Mouse (Mus musculus) kidney, postnatal 36 days (tissue): ENCODE measurements at regions not wholly inside any gene's neighbourhood (a gene's known extent, or its start where the extent isn't known, plus 50 kb on each side); places are given as distances from the start of the nearest gene placed in this dataset.

ENCODE experiments used
- DNase-seq, 2 experiments: peaks; one replicate each; pipeline ENCODE4 v3.0.0; 2021 to 2022; ENCODE audit warnings: mixed read lengths in 2 of 2

- DNase-seq, result no peak
These were observed 111.1 kb downstream of the Ccdc71l start for GRCm38 (mm10) chr12:32489415-32490139.

- no peak for DNase-seq
These were observed 125.7 kb downstream of the Ccdc71l start for GRCm38 (mm10) chr12:32504196-32504595.

GRCm38 (mm10) chr12:32508671-32509070 is 130.2 kb downstream of the Ccdc71l start:
- no peak for DNase-seq

GRCm38 (mm10) chr12:32525586-32525985 is 147.1 kb downstream of the Ccdc71l start:
- no peak for DNase-seq

- no peak for DNase-seq
These were observed 152.7 kb downstream of the Ccdc71l start for GRCm38 (mm10) chr12:32531216-32531615.

- peak; percentile 21 to 37 for DNase-seq
These were observed 155.1 kb downstream of the Ccdc71l start for GRCm38 (mm10) chr12:32533641-32534040.

GRCm38 (mm10) chr12:32545466-32545865 is 167.0 kb downstream of the Ccdc71l start:
- DNase-seq, result no peak

GRCm38 (mm10) chr12:32546356-32546755 is 167.9 kb downstream of the Ccdc71l start:
- DNase-seq, result no peak

- DNase-seq, result no peak
These were observed 175.3 kb downstream of the Ccdc71l start for GRCm38 (mm10) chr12:32553793-32554192.

- DNase-seq, result no peak
These were observed 189.3 kb downstream of the Ccdc71l start for GRCm38 (mm10) chr12:32567777-32568176.

- no peak for DNase-seq
These were observed 202.8 kb downstream of the Ccdc71l start for GRCm38 (mm10) chr12:32581304-32581703.

- DNase-seq, result no peak
These were observed 217.1 kb upstream of the Nampt start for GRCm38 (mm10) chr12:32602131-32602815.

GRCm38 (mm10) chr12:32605353-32605752 is 214.0 kb upstream of the Nampt start:
- peak in 1 of 2 experiments; percentile 9 for DNase-seq

GRCm38 (mm10) chr12:32615000-32615399 is 204.3 kb upstream of the Nampt start:
- DNase-seq, result no peak

GRCm38 (mm10) chr12:32616086-32616485 is 203.3 kb upstream of the Nampt start:
- DNase-seq, result peak; percentile 59 to 69

- no peak for DNase-seq
These were observed 202.3 kb upstream of the Nampt start for GRCm38 (mm10) chr12:32617031-32617430.

- DNase-seq, result no peak
These were observed 199.5 kb upstream of the Nampt start for GRCm38 (mm10) chr12:32619830-32620229.

- peak; percentile 75 to 86 for DNase-seq
These were observed 197.6 kb upstream of the Nampt start for GRCm38 (mm10) chr12:32621739-32622138.

- DNase-seq, result no peak
These were observed 190.8 kb upstream of the Nampt start for GRCm38 (mm10) chr12:32628552-32628951.

- peak in 1 of 2 experiments; percentile 6 for DNase-seq
These were observed 186.4 kb upstream of the Nampt start for GRCm38 (mm10) chr12:32632935-32633334.

- no peak for DNase-seq
These were observed 184.3 kb upstream of the Nampt start for GRCm38 (mm10) chr12:32635055-32635454.

GRCm38 (mm10) chr12:32637400-32638100 is 181.8 kb upstream of the Nampt start:
- DNase-seq, result peak; percentile 15 to 48

- no peak for DNase-seq
These were observed 178.8 kb upstream of the Nampt start for GRCm38 (mm10) chr12:32640591-32640990.

- no peak for DNase-seq
These were observed 176.9 kb upstream of the Nampt start for GRCm38 (mm10) chr12:32642493-32642892.
